Mouse (Mus musculus): ENCODE data around the gene Olfr91.

Olfr91 gene

DNA sequence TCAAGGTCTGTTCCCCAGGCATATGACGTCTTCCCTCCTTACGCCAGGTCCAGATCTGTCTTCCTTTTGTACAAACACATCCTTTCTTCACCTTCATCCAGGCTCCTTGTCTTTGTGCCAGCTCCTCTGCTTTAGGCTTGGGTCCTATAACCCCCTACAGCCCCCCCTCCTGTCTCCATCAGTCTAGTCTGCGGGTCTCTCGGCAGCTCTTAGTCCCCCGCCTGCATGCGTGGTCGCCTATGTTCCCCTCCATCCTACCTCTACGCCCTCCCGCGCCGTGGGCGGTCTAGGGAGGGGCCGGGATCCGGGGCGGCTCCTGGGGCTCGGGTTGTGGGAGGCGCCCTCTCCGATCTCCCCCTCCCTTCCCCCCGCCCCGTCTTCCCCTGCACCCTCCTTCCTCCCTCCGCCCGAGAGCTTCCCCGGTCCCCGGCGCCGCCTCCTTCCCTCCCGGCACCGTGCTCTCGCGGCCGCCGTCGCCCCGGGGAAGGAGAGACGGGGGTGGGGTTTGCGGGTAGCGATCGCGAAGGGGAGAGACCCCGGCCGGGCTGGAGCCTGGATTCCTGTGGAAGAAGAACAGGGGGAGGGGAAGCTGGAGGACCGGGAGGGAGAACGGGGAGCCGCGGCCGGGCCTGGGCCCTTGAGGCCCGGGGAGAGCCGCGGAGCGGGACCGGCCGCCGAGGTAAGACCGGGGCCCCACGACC lies 52.3 kb downstream of the Olfr91 start, which contains the start of gene Gabbr1:
Gene Gabbr1 (plus strand): TSS at position 356 of the 701 bp plus-strand sequence.
- Histone ChIP-seq H3K4me1 (replicated peaks; ENCODE audit: low read depth, low read length) (peaks cover 59% of the 10 kb centered on the region), H3K27me3 (ENCODE audit: insufficient read depth, low read length) (0 out of 2 replicates have a peak, but pooled peaks cover 2% of the 10 kb centered on the region), H3K9me3 (ENCODE audit: low read length) (no peaks in the 10 kb centered on the region), H3K36me3 (ENCODE audit: insufficient read depth, low read length) (peaks cover 24% of the 10 kb centered on the region), H3K4me3 (replicated peaks; ENCODE audit: low read length) (peak within 1 kb of the TSS; percentile 95)
- TF ChIP-seq POU5F1 (IDR thresholded peaks at IDR 0.05; ENCODE audit: borderline replicate concordance, low read length), result no peak
- TF ChIP-seq NANOG (IDR thresholded peaks at IDR 0.05; ENCODE audit: borderline replicate concordance, low read length), result no peak
- no peak for TF ChIP-seq CTCF (conservative IDR thresholded peaks at IDR 0.05; ENCODE audit: low read length)

DNA sequence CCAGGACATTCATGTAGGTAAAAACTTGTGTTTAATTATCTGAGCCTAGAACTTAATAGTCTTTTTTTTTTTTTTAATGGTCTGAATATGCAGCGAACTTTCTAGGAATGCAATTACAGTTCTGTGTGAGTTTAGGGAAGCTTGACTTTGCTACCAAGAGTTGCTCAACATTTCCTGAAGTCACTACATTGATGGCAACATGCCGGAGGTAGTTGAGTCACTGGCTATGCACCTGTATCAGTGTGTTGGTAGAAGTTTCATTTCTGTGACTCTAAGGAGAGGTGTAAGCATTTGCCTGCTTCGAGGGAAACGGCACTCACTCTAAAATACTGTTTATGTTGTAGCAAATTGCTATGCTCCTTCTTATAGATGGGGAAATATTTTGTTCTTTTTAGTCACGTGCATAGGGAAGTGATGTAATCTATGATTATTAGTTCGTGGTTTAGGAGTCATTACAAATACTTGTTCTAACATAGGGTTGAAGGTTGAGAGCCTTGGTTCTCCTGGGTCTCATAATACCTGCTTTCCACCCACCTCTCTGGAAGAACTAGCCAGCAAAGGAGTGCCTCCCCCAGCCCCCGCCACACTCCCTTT lies 53.3 kb downstream of the Olfr91 start:
- H3K4me3 ChIP-seq (replicated peaks; ENCODE audit: low read length), result peak overlapping the region; percentile 95
- 0 out of 2 replicates have a peak, but pooled peaks cover 2% of the 10 kb centered on the region for H3K27me3 ChIP-seq (ENCODE audit: insufficient read depth, low read length)
- H3K4me1 ChIP-seq (replicated peaks; ENCODE audit: low read depth, low read length), result peaks cover 52% of the 10 kb centered on the region
- peaks cover 23% of the 10 kb centered on the region for H3K36me3 ChIP-seq (ENCODE audit: insufficient read depth, low read length)
- TF ChIP-seq CTCF (conservative IDR thresholded peaks at IDR 0.05; ENCODE audit: low read length) (no peak), NANOG (IDR thresholded peaks at IDR 0.05; ENCODE audit: borderline replicate concordance, low read length) (no peak), POU5F1 (IDR thresholded peaks at IDR 0.05; ENCODE audit: borderline replicate concordance, low read length) (no peak)
- H3K9me3 ChIP-seq (ENCODE audit: low read length), result no peaks in the 10 kb centered on the region

All from E14TG2a.4 (cell line).